Mouse (Mus musculus) liver, embryonic 12.5 days (tissue): ENCODE measurements around the gene Tbpl1. TPM values are rescaled to one million over a fixed set of nuclear protein-coding genes. Genes with fewer than 3 reads are reported as not detected.

ENCODE experiments used
- ATAC-seq: fragments of 200-750 bp; cut with Nextera tagmentation; 2 replicates; pipeline ENCODE4 v1.8.0; 2017; ENCODE audit warnings: moderate number of reproducible peaks, mild to moderate bottlenecking, moderate library complexity
- H3K27ac ChIP-seq: fragments of 300-500 bp; sonication (generic); 2 replicates; pipeline ENCODE4 v1.5.1; 2016; ENCODE audit warnings: mild to moderate bottlenecking
- H3K27me3 ChIP-seq: fragments of 300-500 bp; sonication (generic); replicated peaks from 2 replicates; pipeline ENCODE4 v1.6.1; 2016; ENCODE audit warnings: mild to moderate bottlenecking, moderate library complexity
- H3K36me3 ChIP-seq: fragments of 300-500 bp; sonication (generic); 2 replicates; pipeline ENCODE4 v1.6.1; 2016; ENCODE audit warnings: mild to moderate bottlenecking, moderate library complexity
- H3K4me1 ChIP-seq: fragments of 300-500 bp; sonication (generic); 2 replicates; pipeline ENCODE4 v1.6.1; 2016
- H3K4me2 ChIP-seq: fragments of 300-500 bp; sonication (generic); 2 replicates; pipeline ENCODE4 v1.6.1; 2016; ENCODE audit warnings: mild to moderate bottlenecking, moderate library complexity
- H3K4me3 ChIP-seq: fragments of 300-500 bp; sonication (generic); 2 replicates; pipeline ENCODE4 v1.5.1; 2016; ENCODE audit warnings: mild to moderate bottlenecking, moderate library complexity
- H3K9ac ChIP-seq: fragments of 300-500 bp; sonication (generic); 2 replicates; pipeline ENCODE4 v1.6.1; 2016; ENCODE audit warnings: mild to moderate bottlenecking, moderate library complexity
- H3K9me3 ChIP-seq: fragments of 300-500 bp; sonication (generic); replicated peaks from 2 replicates; pipeline ENCODE4 v1.6.1; 2016; ENCODE audit warnings: mild to moderate bottlenecking, moderate library complexity
- WGBS: fragments of 180-500 bp; shearing (Covaris S2); methylation state at CpG from one replicate; pipeline ENCODE4 v1.1.7; 2016; ENCODE audit not compliant: insufficient replicate concordance; 5-methylcytosine and 5-hydroxymethylcytosine counted together
- microRNA-seq: library from miRNA; unstranded; fragments of <30 nt; microRNA quantifications from one replicate; pipeline ENCODE4, GENCODE M21; 2017
- polyA plus RNA-seq: library from polyadenylated mRNA; unstranded; fragments of >200 nt; fragmentation: Nextera tagmentation; extraction: Ambion mirVana; gene quantifications from 2 replicates; pipeline ENCODE4 v1.2.1, GENCODE M21; 2016

The Tbpl1 gene
- polyA plus RNA-seq, 1 experiment from 2014 or later, result 34.7 TPM

GRCm38 (mm10) chr10:22658534-22659385 is 73.0 kb downstream of the Tbpl1 start:
- no peak overlapping the region for H3K4me3 ChIP-seq
- no peaks in the 10 kb centered on the region for H3K36me3 ChIP-seq
- no peaks in the 10 kb centered on the region for H3K9me3 ChIP-seq
- no peak for ATAC-seq
- no peaks in the 10 kb centered on the region for H3K4me1 ChIP-seq
- WGBS, result 60% methylated on average over 23 of the region's 23 CpGs
- H3K27me3 ChIP-seq, result no peaks in the 10 kb centered on the region
- H3K4me2 ChIP-seq, result no peak overlapping the region
- no peak overlapping the region for H3K27ac ChIP-seq
- no peak overlapping the region for H3K9ac ChIP-seq

Small RNAs within 50 kb of the gene (microRNA-seq; reads per million reads assigned to microRNA genes)
- 1.1 reads per million for gene Mir7663

Other genes with a start within 250 kb of the Tbpl1 start
- 0.18 and 0.24 TPM in 2 replicates for gene Slc2a12, start 86.9 kb downstream of the Tbpl1 start, polyA plus RNA-seq
- 8.0 and 12.3 TPM in 2 replicates for gene Tcf21, start 88.2 kb upstream of the Tbpl1 start, polyA plus RNA-seq